Mouse (Mus musculus): ENCODE results near the gene Calml4.
"Not testable (repeated sequence)": the region's sequence is repeated elsewhere in the genome, so short reads cannot be mapped to it uniquely, and the experiment has no call there.

Gene Calml4

GRCm38 (mm10) chr9:62835705-62836446 lies 22.0 kb upstream of the Calml4 start:
- no peak for DNase-seq

GRCm38 (mm10) chr9:62837611-62838010 lies 20.3 kb upstream of the Calml4 start:
- peak; percentile 44 for DNase-seq

GRCm38 (mm10) chr9:62838146-62838505 lies 19.8 kb upstream of the Calml4 start:
- DNase-seq = no peak

GRCm38 (mm10) chr9:62838506-62839171 lies 19.2 kb upstream of the Calml4 start, which contains the start of gene Cln6:
Gene Cln6 (plus strand): TSS chr9:62838785.
- peak; percentile 84 for DNase-seq

GRCm38 (mm10) chr9:62839172-62839770 lies 18.6 kb upstream of the Calml4 start:
- DNase-seq = peak; percentile 56

- DNase-seq = no peak
These were observed 14.4 kb upstream of the Calml4 start for GRCm38 (mm10) chr9:62843356-62844024.

- no peak for DNase-seq
These were observed 13.4 kb upstream of the Calml4 start for GRCm38 (mm10) chr9:62844461-62844860.

- DNase-seq = peak; percentile 76
These were observed 10.2 kb upstream of the Calml4 start for GRCm38 (mm10) chr9:62847694-62848093.

- DNase-seq = no peak
These were observed 9.2 kb upstream of the Calml4 start for GRCm38 (mm10) chr9:62848641-62849040.

- DNase-seq = no peak
These were observed 6.3 kb upstream of the Calml4 start for GRCm38 (mm10) chr9:62851571-62851970.

GRCm38 (mm10) chr9:62854483-62854882 lies 3.4 kb upstream of the Calml4 start:
- DNase-seq = no peak

GRCm38 (mm10) chr9:62857216-62857615 lies 664 bp upstream of the Calml4 start:
- no peak for DNase-seq

- no peak for DNase-seq
These were observed 563 bp downstream of the Calml4 start for GRCm38 (mm10) chr9:62858266-62859019.

- DNase-seq = not testable (repeated sequence)
These were observed 2.2 kb downstream of the Calml4 start for GRCm38 (mm10) chr9:62860102-62860501.

- DNase-seq = no peak
These were observed 3.0 kb downstream of the Calml4 start for GRCm38 (mm10) chr9:62860866-62861265.

GRCm38 (mm10) chr9:62869236-62869635 lies 11.4 kb downstream of the Calml4 start:
- not testable (repeated sequence) for DNase-seq

GRCm38 (mm10) chr9:62870728-62871127 lies 12.8 kb downstream of the Calml4 start:
- DNase-seq = no peak

GRCm38 (mm10) chr9:62876966-62877616 lies 19.2 kb downstream of the Calml4 start:
- DNase-seq = no peak

- DNase-seq = no peak
These were observed 19.9 kb downstream of the Calml4 start for GRCm38 (mm10) chr9:62877825-62878224.

GRCm38 (mm10) chr9:62881871-62882270 lies 24.0 kb downstream of the Calml4 start:
- DNase-seq = peak; percentile 42

GRCm38 (mm10) chr9:62894486-62894885 lies 36.6 kb downstream of the Calml4 start:
- DNase-seq = no peak

- no peak for DNase-seq
These were observed 43.9 kb downstream of the Calml4 start for GRCm38 (mm10) chr9:62901736-62902135.

Data from cerebellum, adult 11-12 months (tissue).